Mouse (Mus musculus) midbrain, embryonic 12.5 days (tissue): ENCODE measurements around the gene Ptchd1. TPM values are rescaled to one million over a fixed set of nuclear protein-coding genes. Genes with fewer than 3 reads are reported as not detected.

Source experiments
- ATAC-seq: fragments of 200-750 bp; cut with Nextera tagmentation; 2 replicates; pipeline ENCODE4 v1.8.0; 2017; ENCODE audit warnings: low read depth, moderate TSS enrichment, moderate library complexity; ENCODE audit not compliant: low FRiP score
- H3K27ac ChIP-seq: fragments of 300-500 bp; sonication (generic); replicated peaks from 2 replicates; pipeline ENCODE4 v1.5.1; 2016; ENCODE audit warnings: mild to moderate bottlenecking
- H3K27me3 ChIP-seq: fragments of 300-500 bp; sonication (generic); 2 replicates; pipeline ENCODE4 v1.6.1; 2016; ENCODE audit warnings: mild to moderate bottlenecking
- H3K36me3 ChIP-seq: fragments of 300-500 bp; sonication (generic); 2 replicates; pipeline ENCODE4 v1.6.1; 2016
- H3K4me1 ChIP-seq: fragments of 300-500 bp; sonication (generic); 2 replicates; pipeline ENCODE4 v1.6.1; 2016
- H3K4me2 ChIP-seq: fragments of 300-500 bp; sonication (generic); replicated peaks from 2 replicates; pipeline ENCODE4 v1.6.1; 2016; ENCODE audit warnings: mild to moderate bottlenecking, moderate library complexity
- H3K4me3 ChIP-seq: fragments of 300-500 bp; sonication (generic); 2 replicates; pipeline ENCODE4 v1.5.1; 2016; ENCODE audit warnings: mild to moderate bottlenecking
- H3K9ac ChIP-seq: fragments of 300-500 bp; sonication (generic); replicated peaks from 2 replicates; pipeline ENCODE4 v1.6.1; 2016; ENCODE audit warnings: mild to moderate bottlenecking, moderate library complexity
- H3K9me3 ChIP-seq: fragments of 300-500 bp; sonication (generic); 2 replicates; pipeline ENCODE4 v1.6.1; 2016; ENCODE audit warnings: mild to moderate bottlenecking
- WGBS: fragments of 180-500 bp; shearing (Covaris S2); methylation state at CpG from one replicate; pipeline ENCODE4 v1.1.7; 2016; 5-methylcytosine and 5-hydroxymethylcytosine counted together
- polyA plus RNA-seq: library from polyadenylated mRNA; unstranded; fragments of >200 nt; fragmentation: Nextera tagmentation; extraction: Ambion mirVana; gene quantifications from 2 replicates; pipeline ENCODE4 v1.2.1, GENCODE M21; 2016

Ptchd1 gene
- 2.6 and 2.7 TPM in 2 replicates for polyA plus RNA-seq

GRCm38 (mm10) chrX:155623701-155624281 lies at the start of gene Ptchd1:
TSS of gene Ptchd1 (minus strand) at chrX:155623814.
- H3K27ac ChIP-seq: peak within 1 kb of the TSS; percentile 25; the same call in 1 of the 2 replicates
- WGBS: 21% methylated on average over 33 of the region's 34 CpGs
- H3K9ac ChIP-seq: peak within 1 kb of the TSS; percentile 51
- no peaks in the 10 kb centered on the region for H3K36me3 ChIP-seq
- ATAC-seq: peak; percentile 87
- H3K9me3 ChIP-seq: no peaks in the 10 kb centered on the region
- peak within 1 kb of the TSS; percentile 54 for H3K4me3 ChIP-seq
- H3K4me2 ChIP-seq: peak within 1 kb of the TSS; percentile 88
- H3K27me3 ChIP-seq: peaks cover 42% of the 10 kb centered on the region
- H3K4me1 ChIP-seq: no peaks in the 10 kb centered on the region

- H3K9ac ChIP-seq: no peak overlapping the region
These were observed 34.4 kb upstream of the Ptchd1 start for GRCm38 (mm10) chrX:155657971-155658370.

GRCm38 (mm10) chrX:155645975-155646374 lies 22.4 kb upstream of the Ptchd1 start:
- Histone ChIP-seq H3K4me3 (no peak overlapping the region), H3K9ac (no peak overlapping the region), H3K9me3 (no peaks in the 10 kb centered on the region)

More at GRCm38 (mm10) chrX:155657971-155658370, 34.4 kb upstream of the Ptchd1 start:
- no peaks in the 10 kb centered on the region for H3K9me3 ChIP-seq
- no peaks in the 10 kb centered on the region for H3K4me1 ChIP-seq
- no peak overlapping the region for H3K4me2 ChIP-seq
- no peak for ATAC-seq
- no peaks in the 10 kb centered on the region for H3K27me3 ChIP-seq
- no peaks in the 10 kb centered on the region for H3K36me3 ChIP-seq
- WGBS: 76% methylated on average over 1 of the region's 1 CpGs
- no peak overlapping the region for H3K4me3 ChIP-seq
- H3K27ac ChIP-seq: no peak overlapping the region

DNA sequence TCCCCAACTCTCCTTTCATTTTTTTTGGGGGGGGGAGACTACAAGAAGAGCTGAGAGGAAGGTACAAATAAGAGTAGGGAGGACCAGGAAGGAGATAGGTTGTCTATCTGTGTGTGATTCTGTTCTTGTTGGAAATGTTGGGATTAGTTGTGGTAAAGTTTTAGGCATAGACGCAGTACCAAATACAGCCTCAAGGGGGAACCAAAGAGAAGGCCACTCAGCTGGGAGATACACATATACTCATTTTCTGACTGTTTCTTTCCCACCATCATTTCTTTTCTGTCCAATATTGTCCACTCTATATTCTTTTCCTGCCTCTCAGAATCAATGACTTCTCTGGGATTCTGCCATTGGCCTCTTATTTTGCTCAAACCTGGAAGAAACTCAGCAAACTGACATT lies 20.4 kb upstream of the Ptchd1 start:
- ATAC-seq: peak; percentile 16; the same call in 1 of the 2 replicates
- no peak overlapping the region for H3K4me2 ChIP-seq

More at GRCm38 (mm10) chrX:155645975-155646374, 22.4 kb upstream of the Ptchd1 start:
- WGBS: 79% methylated on average over 3 of the region's 3 CpGs
- Histone ChIP-seq H3K4me1 (no peaks in the 10 kb centered on the region), H3K36me3 (no peaks in the 10 kb centered on the region), H3K27ac (no peak overlapping the region), H3K27me3 (no peaks in the 10 kb centered on the region), H3K4me2 (no peak overlapping the region)
- ATAC-seq: no peak

DNA sequence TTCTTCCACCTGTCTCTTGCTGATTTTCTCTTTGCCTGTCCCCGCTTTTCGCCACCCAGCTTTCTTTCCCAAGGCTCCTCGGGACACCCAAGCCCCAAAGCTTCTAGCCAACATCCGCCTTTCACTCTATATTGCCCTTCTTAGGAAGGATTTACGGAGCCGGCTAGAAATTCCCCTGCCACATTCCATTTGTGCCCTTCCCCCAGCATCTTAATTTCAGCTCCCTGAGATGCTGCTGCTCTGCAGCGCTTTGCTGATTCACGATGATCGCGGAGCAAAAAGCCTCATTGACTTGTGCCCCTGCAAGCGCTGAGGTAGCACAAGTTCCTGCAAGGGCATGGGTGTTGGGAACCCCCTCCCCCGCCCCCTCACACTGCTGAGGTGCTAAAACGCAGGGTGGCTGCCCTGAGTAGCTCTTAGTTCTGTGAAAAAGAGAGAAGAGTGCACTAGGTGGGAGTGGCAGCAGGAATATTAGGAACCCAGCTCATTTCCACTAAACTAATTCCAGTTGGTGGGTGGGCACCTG lies 2.1 kb upstream of the Ptchd1 start:
- H3K4me2 ChIP-seq: peak overlapping the region; percentile 88
- WGBS: 18% methylated on average over 13 of the region's 13 CpGs
- H3K27ac ChIP-seq: no peak overlapping the region
- H3K4me1 ChIP-seq: no peaks in the 10 kb centered on the region
- H3K9me3 ChIP-seq: no peaks in the 10 kb centered on the region
- 0 out of 2 replicates have a peak overlapping the region, but pooled peaks have one; percentile 7 for H3K4me3 ChIP-seq
- no peaks in the 10 kb centered on the region for H3K36me3 ChIP-seq
- no peak for ATAC-seq
- no peak overlapping the region for H3K9ac ChIP-seq
- H3K27me3 ChIP-seq: peaks cover 42% of the 10 kb centered on the region

More for the DNA sequence above, 20.4 kb upstream of the Ptchd1 start:
- H3K27ac ChIP-seq: no peak overlapping the region
- no peaks in the 10 kb centered on the region for H3K9me3 ChIP-seq
- H3K36me3 ChIP-seq: no peaks in the 10 kb centered on the region
- WGBS: 20% methylated on average over 1 of the region's 1 CpGs
- no peak overlapping the region for H3K9ac ChIP-seq
- no peak overlapping the region for H3K4me3 ChIP-seq
- no peaks in the 10 kb centered on the region for H3K27me3 ChIP-seq
- H3K4me1 ChIP-seq: no peaks in the 10 kb centered on the region

GRCm38 (mm10) chrX:155624895-155625294 lies 1.3 kb upstream of the Ptchd1 start:
- no peak overlapping the region; the same call in 1 of the 2 replicates for H3K9ac ChIP-seq
- no peaks in the 10 kb centered on the region for H3K36me3 ChIP-seq
- H3K4me3 ChIP-seq: peak overlapping the region; percentile 54
- no peak; the same call in 1 of the 2 replicates for ATAC-seq
- H3K4me1 ChIP-seq: no peaks in the 10 kb centered on the region
- no peaks in the 10 kb centered on the region for H3K9me3 ChIP-seq
- H3K27ac ChIP-seq: no peak overlapping the region
- peak overlapping the region; percentile 88 for H3K4me2 ChIP-seq
- 20% methylated on average over 15 of the region's 15 CpGs for WGBS
- peaks cover 42% of the 10 kb centered on the region for H3K27me3 ChIP-seq

GRCm38 (mm10) chrX:155624341-155624841 lies 777 bp upstream of the Ptchd1 start, which contains the start of gene Gm15155:
TSS of gene Gm15155 (plus strand) at chrX:155624741.
- no peaks in the 10 kb centered on the region for H3K4me1 ChIP-seq
- H3K4me2 ChIP-seq: peak within 1 kb of the TSS; percentile 88
- no peaks in the 10 kb centered on the region for H3K36me3 ChIP-seq
- H3K4me3 ChIP-seq: peak within 1 kb of the TSS; percentile 54
- no peaks in the 10 kb centered on the region for H3K9me3 ChIP-seq
- H3K27me3 ChIP-seq: peaks cover 42% of the 10 kb centered on the region
- peak; percentile 39 for ATAC-seq
- H3K27ac ChIP-seq: peak within 1 kb of the TSS; percentile 25; the same call in 1 of the 2 replicates
- 21% methylated on average over 19 of the region's 19 CpGs for whole genome bisulfite sequencing
- peak within 1 kb of the TSS; percentile 51 for H3K9ac ChIP-seq

DNA sequence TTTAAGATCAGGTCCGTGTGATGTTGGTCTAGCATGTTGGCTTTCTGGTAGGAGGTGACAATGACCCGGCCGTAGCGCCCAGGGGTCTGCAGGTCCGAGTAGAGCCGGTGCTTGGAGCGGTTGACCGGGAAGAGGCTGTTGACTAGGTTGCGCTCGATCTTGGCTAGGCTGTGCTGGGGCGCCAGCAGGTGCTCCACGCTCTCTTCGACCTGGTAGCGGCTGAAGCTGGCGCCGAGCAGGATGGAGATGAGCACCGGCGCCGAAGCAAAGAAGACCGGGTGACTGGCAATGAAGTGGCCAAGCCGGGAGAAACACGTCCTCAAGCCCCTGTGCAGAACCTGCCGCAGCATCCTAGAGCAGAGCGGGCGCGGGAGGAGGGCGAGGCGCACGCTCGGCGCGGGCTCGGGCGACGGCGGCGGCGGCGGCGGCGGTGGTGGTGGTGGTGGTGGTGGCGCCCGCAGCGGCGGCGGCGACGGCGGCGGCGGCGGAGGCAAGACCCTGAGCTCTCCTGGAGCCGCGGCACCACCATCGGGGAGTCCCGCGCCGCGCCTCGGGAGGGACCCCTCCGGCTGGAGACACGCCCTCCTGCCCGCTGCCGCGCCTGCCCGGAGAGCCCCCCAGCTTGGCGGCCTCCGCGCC lies 534 bp downstream of the Ptchd1 start:
- WGBS: 24% methylated on average over 21 of the region's 69 CpGs
- H3K9ac ChIP-seq: peak overlapping the region; percentile 51
- H3K9me3 ChIP-seq: no peaks in the 10 kb centered on the region
- H3K4me1 ChIP-seq: no peaks in the 10 kb centered on the region
- ATAC-seq: peak; percentile 72
- no peaks in the 10 kb centered on the region for H3K36me3 ChIP-seq
- peak overlapping the region; percentile 25; the same call in 1 of the 2 replicates for H3K27ac ChIP-seq
- H3K27me3 ChIP-seq: peaks cover 42% of the 10 kb centered on the region
- peak overlapping the region; percentile 88 for H3K4me2 ChIP-seq
- H3K4me3 ChIP-seq: peak overlapping the region; percentile 54

- Histone ChIP-seq H3K27ac (no peak overlapping the region), H3K4me3 (peak overlapping the region; percentile 54), H3K4me1 (no peaks in the 10 kb centered on the region), H3K4me2 (peak overlapping the region; percentile 88), H3K27me3 (peaks cover 42% of the 10 kb centered on the region), H3K9me3 (no peaks in the 10 kb centered on the region), H3K9ac (peak overlapping the region; percentile 51), H3K36me3 (no peaks in the 10 kb centered on the region)
- 13% methylated on average over 24 of the region's 24 CpGs for WGBS
- 0 out of 2 replicates have a peak, but pooled peaks have one; percentile 7 for ATAC-seq
These were observed 1.1 kb downstream of the Ptchd1 start for GRCm38 (mm10) chrX:155622527-155622926.

DNA sequence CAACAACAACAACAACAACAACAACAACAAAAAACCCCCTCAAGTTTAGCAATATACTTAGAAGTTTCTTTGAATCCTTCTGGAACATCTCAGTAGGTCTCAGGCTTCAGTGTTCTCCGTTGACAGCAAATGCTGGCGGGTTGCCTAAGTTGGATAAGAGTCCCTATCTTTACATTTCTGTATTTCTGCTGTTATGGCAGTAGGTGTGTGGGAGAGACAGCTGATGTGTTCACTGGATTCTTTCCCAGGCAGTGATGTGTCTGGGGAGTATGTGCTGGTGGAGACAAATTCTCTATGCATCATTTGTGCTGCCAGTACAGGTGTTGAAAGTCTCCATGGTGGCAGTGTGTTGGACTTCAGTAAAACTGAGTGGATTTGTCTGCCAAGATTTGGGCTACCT lies 22.4 kb downstream of the Ptchd1 start:
- H3K36me3 ChIP-seq: no peaks in the 10 kb centered on the region
- no peak overlapping the region for H3K4me2 ChIP-seq
- H3K4me3 ChIP-seq: no peak overlapping the region
- no peak for ATAC-seq
- no peaks in the 10 kb centered on the region for H3K9me3 ChIP-seq
- H3K27me3 ChIP-seq: no peaks in the 10 kb centered on the region
- no peaks in the 10 kb centered on the region for H3K4me1 ChIP-seq
- 88% methylated on average over 2 of the region's 2 CpGs for WGBS
- H3K27ac ChIP-seq: no peak overlapping the region
- no peak overlapping the region for H3K9ac ChIP-seq

GRCm38 (mm10) chrX:155596390-155596789 lies 27.2 kb downstream of the Ptchd1 start:
- ATAC-seq: no peak

DNA sequence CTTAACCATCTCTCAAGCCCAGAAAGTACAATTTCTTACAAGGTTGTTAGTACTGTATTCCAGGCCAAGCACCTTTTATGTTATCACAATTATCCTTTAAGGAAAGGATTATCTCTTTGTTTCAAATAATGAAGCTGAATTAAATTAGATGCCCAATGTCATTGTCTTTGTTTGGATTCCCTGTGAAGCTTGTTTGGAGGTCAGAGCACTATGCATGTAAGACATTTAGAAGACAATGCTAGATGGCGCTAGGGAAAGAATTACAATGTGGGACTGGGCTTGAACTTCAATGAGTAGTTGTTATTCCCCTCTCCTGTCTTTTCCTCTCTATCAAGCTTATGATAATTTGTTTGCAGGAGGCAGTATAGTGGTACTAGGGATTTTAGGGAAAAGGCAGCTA lies 28.9 kb downstream of the Ptchd1 start:
- Histone ChIP-seq H3K27ac (no peak overlapping the region), H3K9me3 (no peaks in the 10 kb centered on the region), H3K4me1 (no peaks in the 10 kb centered on the region), H3K27me3 (no peaks in the 10 kb centered on the region), H3K4me3 (no peak overlapping the region), H3K36me3 (no peaks in the 10 kb centered on the region), H3K9ac (no peak overlapping the region), H3K4me2 (no peak overlapping the region)
- ATAC-seq: no peak
- 30% methylated on average over 1 of the region's 1 CpGs for WGBS

More at GRCm38 (mm10) chrX:155596390-155596789, 27.2 kb downstream of the Ptchd1 start:
- no peak overlapping the region for H3K9ac ChIP-seq
- no peaks in the 10 kb centered on the region for H3K27me3 ChIP-seq
- H3K27ac ChIP-seq: no peak overlapping the region
- H3K9me3 ChIP-seq: no peaks in the 10 kb centered on the region
- H3K4me3 ChIP-seq: no peak overlapping the region
- no peaks in the 10 kb centered on the region for H3K4me1 ChIP-seq
- H3K36me3 ChIP-seq: no peaks in the 10 kb centered on the region
- H3K4me2 ChIP-seq: no peak overlapping the region
